Mouse (Mus musculus) megakaryocyte-erythroid progenitor cell, adult 5-6 weeks (primary cell): ENCODE results near the gene Snrnp27. TPM values are rescaled to one million over a fixed set of nuclear protein-coding genes. Genes with fewer than 3 reads are reported as not detected.

Source experiments
- ATAC-seq: replicated peaks from 2 replicates; pipeline ENCODE4 v1.8.0; 2016; ENCODE audit warnings: mild to moderate bottlenecking, inconsistent platforms; ENCODE audit not compliant: severe bottlenecking, poor library complexity, low FRiP score, low TSS enrichment
- total RNA-seq, 2 experiments: library from RNA; stranded (forward) in 1 of 2; stranded (reverse) in 1 of 2; fragments of 200-1000, 215-1000 nt in 1 of 2; fragments of >200 nt in 1 of 2; fragmentation: Nextera tagmentation in 1 of 2; gene quantifications; 2 replicates each; pipeline ENCODE4 v1.2.3; 2014 to 2017

Gene Snrnp27
- total RNA-seq, 2 experiments from 2014 or later, result 89.2 to 127 TPM

GRCm38 (mm10) chr6:86667061-86667460, 17.3 kb downstream of the Snrnp27 start:
- no peak for ATAC-seq

- ATAC-seq, result no peak
Observed at GRCm38 (mm10) chr6:86665560-86666307, 18.6 kb downstream of the Snrnp27 start.

GRCm38 (mm10) chr6:86665076-86665475, 19.2 kb downstream of the Snrnp27 start:
- no peak for ATAC-seq

- peak; percentile 91 for ATAC-seq
Observed at GRCm38 (mm10) chr6:86660161-86660877, 24.0 kb downstream of the Snrnp27 start.

GRCm38 (mm10) chr6:86658501-86658900, 25.8 kb downstream of the Snrnp27 start:
- ATAC-seq, result no peak

GRCm38 (mm10) chr6:86654270-86654916, 29.9 kb downstream of the Snrnp27 start:
- peak; percentile 34; the same call in 1 of the 2 replicates for ATAC-seq

GRCm38 (mm10) chr6:86653026-86653425, 31.3 kb downstream of the Snrnp27 start:
- ATAC-seq, result no peak

GRCm38 (mm10) chr6:86646143-86646542, 38.2 kb downstream of the Snrnp27 start:
- no peak for ATAC-seq

- ATAC-seq, result no peak
Observed at GRCm38 (mm10) chr6:86645551-86645950, 38.8 kb downstream of the Snrnp27 start.

GRCm38 (mm10) chr6:86644775-86645400, 39.4 kb downstream of the Snrnp27 start:
- no peak; the same call in 1 of the 2 replicates for ATAC-seq

- ATAC-seq, result no peak
Observed at GRCm38 (mm10) chr6:86641716-86642115, 42.6 kb downstream of the Snrnp27 start.

- ATAC-seq, result no peak
Observed at GRCm38 (mm10) chr6:86640776-86641175, 43.5 kb downstream of the Snrnp27 start.

- no peak for ATAC-seq
Observed at GRCm38 (mm10) chr6:86640161-86640560, 44.2 kb downstream of the Snrnp27 start.

GRCm38 (mm10) chr6:86639180-86640160, 44.9 kb downstream of the Snrnp27 start:
- peak; percentile 84 for ATAC-seq

GRCm38 (mm10) chr6:86638434-86638833, 45.9 kb downstream of the Snrnp27 start:
- no peak for ATAC-seq

GRCm38 (mm10) chr6:86637860-86638259, 46.5 kb downstream of the Snrnp27 start:
- ATAC-seq, result no peak

- ATAC-seq, result peak; percentile 59
Observed at GRCm38 (mm10) chr6:86637171-86637835, 47.0 kb downstream of the Snrnp27 start.

- ATAC-seq, result peak; percentile 41
Observed at GRCm38 (mm10) chr6:86636495-86636894, 47.8 kb downstream of the Snrnp27 start.
